Mouse (Mus musculus): ENCODE results near the gene Dnm1. TPM values are rescaled to one million over a fixed set of nuclear protein-coding genes. Genes with fewer than 3 reads are reported as not detected.

The Dnm1 gene
- total RNA-seq, 2 experiments from 2014 or later, result 1,197 to 1,302 TPM

DNA sequence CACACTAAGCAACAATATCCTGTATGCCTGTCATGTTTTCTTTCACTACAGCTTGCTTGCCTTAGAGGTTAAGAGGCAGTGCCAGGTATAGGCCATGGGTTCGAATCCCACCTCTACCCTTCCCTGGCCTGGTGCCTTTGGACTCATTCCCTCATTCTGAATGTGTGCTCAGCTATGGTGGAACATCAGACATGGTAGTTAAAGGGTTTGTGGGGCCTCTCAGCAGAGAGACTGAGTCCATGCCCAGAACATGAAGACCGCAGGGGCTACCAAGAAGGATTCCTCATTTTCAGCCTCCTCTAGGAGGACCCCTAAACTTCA is 9.8 kb downstream of the Dnm1 start:
- intact Hi-C loops (cut with DNase I), result no loop called here
- DNase-seq (ENCODE audit: low spot score in 2 of 2), result no peak

DNA sequence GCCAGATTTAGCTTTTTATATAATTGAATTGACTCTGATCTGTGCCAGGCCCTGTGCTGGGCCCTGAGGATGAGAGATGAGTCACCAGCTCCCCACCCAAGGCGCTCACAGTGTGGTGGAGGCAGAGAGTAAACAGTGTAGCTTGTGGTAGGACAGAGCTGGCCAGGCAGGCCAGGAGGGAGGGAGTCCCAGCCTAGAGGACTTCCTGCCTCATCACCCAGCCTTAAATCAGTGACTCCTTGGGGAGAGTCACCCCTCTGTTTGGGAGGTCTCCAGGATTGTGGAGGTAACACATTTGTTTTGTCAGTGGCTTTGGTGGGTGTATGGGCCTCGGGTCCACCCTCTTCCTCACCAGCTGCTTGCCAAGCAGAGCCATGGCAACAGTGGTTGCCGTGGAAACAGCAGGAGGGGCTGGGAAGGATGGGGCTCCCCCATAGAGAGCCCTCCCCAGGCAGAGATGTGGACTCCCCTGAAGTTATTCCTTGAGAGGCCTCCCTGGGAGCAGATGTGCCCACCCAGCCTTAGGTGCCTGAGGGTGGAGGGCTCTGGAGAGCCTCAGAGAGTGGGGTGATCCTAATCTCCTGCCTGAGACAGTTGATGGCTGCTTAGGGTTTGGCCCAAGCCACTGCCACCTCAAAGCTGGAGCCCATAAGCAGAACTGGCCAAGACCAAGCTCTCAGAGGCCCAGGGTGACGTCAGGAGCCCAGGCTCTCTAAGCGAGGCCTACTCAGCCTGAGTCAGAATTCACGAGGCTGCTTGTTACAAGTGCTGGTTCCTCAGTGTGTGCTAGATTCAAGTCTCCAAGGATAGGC is 10.4 kb downstream of the Dnm1 start:
- intact Hi-C loops (cut with DNase I), result no loop called here
- DNase-seq (ENCODE audit: low spot score in 2 of 2), result peak; percentile 78 to 95

DNA sequence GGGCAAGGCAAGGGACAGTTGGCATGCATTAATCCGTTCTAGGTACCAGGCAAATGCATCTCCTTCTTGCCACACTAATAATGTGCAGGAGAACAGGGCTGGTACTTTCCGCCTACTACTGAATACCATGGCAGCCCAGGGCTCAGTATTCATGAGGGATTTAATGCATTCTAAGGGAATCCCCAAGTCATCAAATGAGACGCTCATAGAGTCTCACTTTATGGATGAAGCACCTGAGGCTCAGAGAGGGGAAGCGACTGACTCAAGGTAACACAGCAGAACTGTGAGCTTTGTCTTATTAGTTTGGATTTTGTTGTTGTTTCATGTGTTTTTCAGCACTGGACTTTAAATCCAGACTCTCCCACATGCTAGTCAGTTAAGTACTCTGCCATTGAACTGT is 11.1 kb downstream of the Dnm1 start:
- intact Hi-C loops (cut with DNase I), result no loop called here
- DNase-seq (ENCODE audit: low spot score in 2 of 2), result no peak

DNA sequence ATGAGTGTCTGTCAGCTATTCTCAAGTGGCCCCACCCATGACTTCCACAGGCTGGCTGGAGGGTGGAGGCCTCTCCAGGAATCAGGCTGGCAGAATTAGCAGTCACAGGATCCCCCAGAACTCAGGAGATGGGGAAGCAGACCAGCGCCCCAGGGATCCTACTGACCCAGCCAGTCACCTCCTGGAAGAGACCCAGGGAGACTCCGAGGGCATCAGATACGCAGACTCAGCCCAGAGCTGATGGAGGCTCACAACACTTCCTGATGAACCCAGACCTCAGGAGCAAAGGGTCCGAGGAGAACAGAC is 11.6 kb downstream of the Dnm1 start:
- intact Hi-C loops (cut with DNase I), result no loop called here
- no peak for DNase-seq (ENCODE audit: low spot score in 2 of 2)

DNA sequence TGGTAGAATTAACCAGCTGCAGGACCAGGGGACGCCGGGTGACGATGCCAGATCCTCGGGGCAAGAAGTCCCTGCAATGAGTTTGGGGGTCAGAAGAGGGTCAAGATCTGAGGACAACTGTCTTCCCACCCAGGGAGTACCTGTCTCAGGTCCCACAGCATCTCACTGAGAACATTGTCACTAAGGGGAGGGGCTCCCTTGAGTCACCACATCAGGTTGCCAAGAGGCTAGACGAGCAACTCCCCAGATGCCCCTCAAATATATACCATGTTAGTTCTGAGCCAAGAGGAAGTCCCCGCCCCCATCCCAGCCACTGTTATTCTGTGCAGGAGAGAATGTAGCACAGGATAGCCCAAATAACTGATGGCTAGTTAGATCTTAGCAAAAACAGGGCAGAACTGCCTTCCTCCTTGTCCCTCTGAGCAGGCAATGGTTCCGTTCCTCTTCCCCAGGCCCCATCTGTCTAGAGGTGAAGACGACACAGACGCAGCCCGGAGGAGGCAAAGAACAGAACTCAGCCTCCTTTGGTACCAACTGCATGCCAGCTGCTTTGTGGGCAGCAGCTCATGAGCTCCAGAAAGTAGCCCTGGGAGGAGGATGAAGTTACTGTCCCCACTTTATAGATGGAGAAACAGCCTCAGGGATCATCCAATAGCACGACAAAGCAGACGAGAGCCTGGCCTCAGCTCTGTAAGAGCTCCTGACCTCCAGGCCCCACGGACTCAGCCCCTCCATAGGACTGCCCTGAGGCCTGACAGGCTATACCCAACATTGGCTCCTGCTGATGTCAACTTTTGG is 12.1 kb downstream of the Dnm1 start:
- DNase-seq (ENCODE audit: low spot score in 2 of 2), result peak; percentile 54 to 91
- intact Hi-C loops (cut with DNase I), result no loop called here

DNA sequence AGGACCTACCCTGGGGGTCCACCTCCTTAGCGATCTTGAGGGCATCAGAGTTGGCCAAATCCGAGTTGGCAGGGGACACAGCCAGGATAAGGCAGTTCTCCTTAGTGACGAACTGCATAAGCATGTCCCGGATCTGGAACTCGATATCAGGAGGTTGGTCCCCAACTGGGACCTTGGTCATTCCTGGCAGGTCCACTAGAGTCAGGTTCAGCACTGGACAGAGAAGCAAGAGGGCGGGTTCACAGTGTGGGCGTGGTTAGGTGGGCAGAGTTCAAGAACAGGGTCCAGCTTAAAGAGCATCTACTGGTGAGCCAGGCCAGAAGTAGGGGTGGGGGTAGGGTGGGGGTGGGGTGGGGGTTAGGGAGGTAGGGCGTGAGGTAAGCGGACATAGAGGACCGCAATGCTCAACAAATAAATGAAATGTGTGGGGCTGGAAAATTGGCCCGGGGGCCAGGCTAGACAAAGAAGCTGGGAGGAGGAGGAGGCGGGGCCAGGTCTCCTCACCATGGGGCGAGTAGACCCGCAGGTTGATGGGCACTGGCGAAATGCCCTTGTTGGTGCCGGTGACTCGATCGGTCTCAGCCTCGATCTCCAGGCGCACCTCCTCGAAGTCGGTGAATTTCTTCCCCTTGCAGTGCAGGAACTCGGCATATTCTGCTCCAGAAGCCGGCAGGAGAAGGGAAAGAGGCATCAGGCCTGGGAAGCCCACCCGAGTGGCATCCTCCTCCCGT is 13.1 kb downstream of the Dnm1 start:
- DNase-seq (ENCODE audit: low spot score in 2 of 2), result no peak
- intact Hi-C loops (cut with DNase I), result no loop called here

DNA sequence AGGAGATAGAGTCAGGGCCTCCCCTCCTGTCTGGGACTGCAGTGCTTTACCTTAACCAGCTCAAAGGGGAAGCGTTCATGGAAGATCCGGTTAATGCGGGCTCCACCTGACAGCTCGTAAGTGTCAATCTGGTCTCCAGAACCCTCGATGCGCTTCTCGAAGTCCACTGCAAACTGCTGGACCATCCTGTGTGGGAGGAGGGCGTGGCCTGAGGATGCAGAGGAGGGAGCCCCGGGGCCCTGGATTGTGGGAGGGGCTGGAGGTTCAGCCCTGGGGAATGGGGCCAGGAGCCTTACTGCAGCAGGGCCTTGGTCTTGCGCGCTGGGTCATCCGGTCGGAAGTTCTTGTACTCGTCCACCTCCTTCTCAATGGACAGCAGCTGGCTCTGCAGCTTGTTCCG is 17.2 kb downstream of the Dnm1 start:
- DNase-seq (ENCODE audit: low spot score in 2 of 2), result no peak
- intact Hi-C loops (cut with DNase I), result no loop called here

DNA sequence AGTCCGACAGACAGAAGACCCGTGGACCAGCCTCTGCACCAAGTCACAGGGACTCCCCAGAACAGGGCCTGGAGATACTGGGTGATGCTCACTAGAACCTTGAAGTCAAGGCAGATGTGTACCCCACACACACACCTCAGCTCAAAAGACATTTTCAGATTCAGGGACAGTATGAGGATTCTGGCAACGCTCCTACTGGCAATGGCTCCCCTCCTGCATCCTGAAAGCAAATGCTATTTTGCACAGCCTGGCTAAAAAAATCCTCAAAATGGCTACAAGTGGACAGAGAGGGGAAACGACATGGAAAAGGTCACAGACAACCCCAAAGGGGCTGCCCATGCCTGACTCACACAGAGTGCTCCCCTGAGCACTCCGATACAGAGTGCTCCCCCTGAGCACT is 21.0 kb downstream of the Dnm1 start:
- DNase-seq (ENCODE audit: low spot score in 2 of 2), result no peak
- intact Hi-C loops (cut with DNase I), result no loop called here

DNA sequence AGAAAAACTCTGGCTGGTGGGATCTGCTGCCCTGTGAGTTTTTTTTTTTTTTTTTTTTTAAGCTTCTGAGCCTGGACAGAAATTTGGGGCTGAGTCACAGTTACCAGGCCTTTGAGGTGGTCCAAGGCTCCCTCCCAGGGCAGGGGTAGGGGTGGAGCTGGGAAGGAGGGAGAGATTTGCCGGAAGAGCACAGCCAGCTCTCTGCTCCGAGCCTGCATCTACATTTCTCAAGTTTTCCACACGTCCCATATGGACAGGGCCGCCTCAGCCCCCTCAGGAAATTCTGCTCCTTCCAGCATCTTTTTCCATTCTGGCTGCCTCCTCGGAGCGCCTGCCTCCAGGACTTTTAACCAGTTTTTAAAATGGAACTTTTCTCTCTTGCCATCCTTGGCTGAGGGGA is 23.6 kb downstream of the Dnm1 start:
- peak in 1 of 2 experiments; percentile 73 for DNase-seq (ENCODE audit: low spot score in 2 of 2)
- intact Hi-C loops (cut with DNase I), result no loop called here

DNA sequence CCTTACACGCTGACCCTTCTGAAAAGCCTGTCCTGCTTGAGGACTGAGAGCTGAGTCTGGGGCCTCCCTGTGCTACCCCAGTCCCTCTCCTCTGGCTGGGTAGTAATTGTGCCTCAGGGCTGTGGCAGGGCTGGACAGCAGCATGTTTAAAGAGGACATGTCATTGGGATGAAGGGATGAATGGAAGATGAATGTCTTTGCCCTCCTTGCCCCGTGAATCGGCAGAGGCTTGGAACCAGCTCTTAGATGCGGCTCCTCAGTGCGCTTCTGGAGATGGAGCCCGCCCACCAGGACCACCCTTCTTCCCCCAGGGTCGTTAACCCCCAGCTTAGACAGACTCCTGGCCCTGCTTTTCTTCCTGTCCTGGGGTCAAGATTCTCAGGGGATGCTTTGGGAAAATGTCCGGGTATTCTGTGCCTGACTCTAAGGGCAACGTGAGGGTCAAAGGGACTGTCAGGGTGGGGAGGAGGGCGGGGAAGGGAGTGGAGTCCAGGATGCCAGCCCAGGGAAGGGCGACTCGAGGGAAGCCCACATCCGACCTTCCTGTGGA is 24.2 kb downstream of the Dnm1 start:
- intact Hi-C loops (cut with DNase I), result no loop called here
- no peak for DNase-seq (ENCODE audit: low spot score in 2 of 2)

DNA sequence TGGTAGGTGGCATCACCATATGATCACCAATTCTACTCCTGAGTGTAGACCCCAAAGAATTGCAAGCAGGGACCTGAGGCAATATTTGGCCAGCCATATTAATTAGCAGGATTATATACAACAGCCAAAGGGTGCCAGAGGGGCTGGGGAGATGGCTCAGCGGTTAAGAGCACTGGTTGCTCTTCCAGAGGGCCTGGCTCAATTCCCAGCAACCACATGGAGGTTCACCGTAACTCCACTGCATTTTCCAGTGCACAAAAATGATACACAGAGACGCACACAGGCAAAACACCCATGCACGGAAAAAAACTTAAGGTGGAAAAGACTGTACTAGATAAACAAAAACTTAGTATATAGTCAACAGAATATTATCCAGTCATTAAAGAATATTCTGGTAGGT is 25.9 kb downstream of the Dnm1 start:
- intact Hi-C loops (cut with DNase I), result no loop called here

DNA sequence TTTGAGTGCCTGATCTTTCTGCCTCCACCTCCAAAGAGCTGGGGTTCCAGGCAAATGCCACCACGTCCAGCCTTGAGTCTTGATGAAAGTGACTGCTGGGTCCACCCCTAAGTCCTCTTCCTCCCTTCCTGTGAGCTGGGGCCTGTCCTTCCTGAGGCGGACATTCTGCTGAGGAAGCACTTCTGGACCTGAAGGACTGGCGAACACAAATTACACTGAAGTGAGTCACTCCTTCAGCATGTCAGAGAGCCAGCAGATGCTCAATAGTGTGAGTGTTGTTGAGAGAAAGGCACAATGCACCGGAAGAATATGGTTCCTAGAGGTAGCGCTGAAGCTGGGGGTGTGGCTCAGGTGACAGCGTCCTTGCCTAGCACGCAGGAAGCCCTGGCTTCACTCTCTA is 27.8 kb downstream of the Dnm1 start:
- no peak for DNase-seq (ENCODE audit: low spot score in 2 of 2)
- intact Hi-C loops (cut with DNase I), result no loop called here

More for the DNA sequence above, 25.9 kb downstream of the Dnm1 start:
- no peak for DNase-seq (ENCODE audit: low spot score in 2 of 2)

DNA sequence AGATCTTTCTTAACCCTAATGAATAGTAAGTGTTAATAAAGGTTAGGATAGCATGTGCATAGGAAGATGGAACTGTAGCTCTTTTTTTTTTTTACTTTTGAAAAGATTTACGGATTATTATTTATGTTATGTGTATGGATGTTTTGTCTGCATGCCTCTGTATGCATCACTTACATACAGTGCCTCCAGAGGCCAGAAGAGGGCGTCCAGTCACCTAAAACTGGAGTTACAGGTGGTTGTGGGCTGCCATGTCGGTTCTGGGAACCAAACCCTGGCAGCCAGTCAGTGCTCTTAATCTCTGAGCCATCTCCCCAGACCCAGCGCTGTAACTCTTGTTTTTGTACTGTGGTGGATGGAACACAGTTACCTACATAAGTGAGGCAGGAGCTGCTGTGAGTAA is 28.8 kb downstream of the Dnm1 start:
- intact Hi-C loops (cut with DNase I), result no loop called here

DNA sequence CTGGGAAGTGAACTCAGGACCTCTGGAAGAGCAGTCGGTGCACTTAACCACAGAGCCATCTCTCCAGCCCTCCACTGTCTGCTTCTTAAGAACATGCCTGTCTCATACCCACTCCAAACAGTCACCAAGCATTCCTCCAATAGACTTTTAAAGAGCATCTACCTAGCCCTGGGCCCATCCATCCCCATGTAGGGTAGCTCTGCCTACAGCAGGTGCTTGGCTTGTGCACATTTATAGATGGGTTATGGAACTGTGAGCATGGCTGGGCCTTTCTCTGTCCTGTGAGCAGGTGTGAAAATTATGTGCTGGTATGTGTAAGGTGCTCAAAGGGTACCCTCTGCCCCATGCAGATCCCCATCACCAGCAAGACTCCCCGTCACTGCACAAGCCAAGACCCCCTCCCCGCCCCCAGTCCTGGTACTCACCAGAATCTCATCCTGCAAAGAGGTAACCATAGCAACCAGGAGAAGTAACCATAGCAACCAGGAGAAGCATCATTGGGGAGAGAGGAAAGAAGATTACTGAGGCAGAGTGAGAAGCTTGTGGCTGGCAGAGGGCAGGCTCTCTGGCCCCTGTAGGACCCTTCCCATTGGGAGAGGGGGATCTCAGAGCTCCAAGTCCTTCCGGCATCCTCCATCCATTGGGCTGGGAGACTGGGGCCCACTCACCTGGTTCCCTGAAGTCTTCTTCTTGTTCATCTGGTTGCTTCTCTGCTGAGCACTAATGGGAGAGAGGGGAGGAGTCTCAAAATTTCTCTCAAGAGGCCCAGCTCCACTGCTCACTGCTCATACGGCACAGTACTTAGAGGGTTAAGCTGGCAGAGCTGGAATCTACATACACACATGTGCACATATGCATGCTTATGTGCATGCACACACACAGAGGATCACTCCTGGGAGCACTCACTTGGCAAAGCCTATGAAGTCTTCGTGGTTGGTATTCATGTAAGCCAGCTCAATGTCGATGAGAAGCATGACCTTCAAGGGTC is 30.1 kb downstream of the Dnm1 start:
- intact Hi-C loops (cut with DNase I), result no loop called here
- DNase-seq (ENCODE audit: low spot score in 2 of 2), result no peak

More for the DNA sequence above, 28.8 kb downstream of the Dnm1 start:
- DNase-seq (ENCODE audit: low spot score in 2 of 2), result no peak

DNA sequence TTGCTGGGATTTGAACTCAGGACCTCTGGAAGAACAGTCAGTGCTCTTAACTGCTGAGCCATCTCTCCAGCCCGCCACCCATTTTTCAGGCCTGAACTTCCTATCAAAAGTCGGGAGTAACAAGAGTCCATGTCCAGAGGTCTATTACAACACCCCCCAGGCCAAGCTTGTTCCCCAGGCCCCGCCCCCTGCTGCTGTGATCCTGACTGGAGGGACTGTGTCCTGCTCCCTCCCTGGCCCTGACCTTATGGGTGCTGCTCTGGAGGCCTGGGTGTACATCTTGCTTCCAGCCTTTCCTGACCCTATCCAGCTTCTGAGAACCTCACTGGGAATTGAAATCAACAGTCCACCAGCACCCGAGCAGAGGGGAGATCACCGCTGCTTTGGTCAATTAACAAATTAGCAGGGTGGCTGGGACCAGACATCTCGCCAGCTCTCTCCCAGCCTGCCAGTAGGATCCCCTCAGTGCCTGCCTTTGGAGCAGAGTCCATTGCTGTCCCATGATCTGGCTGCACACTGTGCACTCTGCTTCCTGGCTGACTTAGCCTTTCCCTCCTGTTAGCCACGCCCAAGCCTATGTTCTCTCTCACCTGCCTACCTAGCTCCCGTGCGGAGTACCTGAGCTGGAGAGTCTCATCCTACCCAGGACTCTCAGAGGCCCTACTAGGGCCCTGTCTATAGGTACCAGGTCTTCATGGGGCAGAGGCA is 31.4 kb downstream of the Dnm1 start:
- intact Hi-C loops (cut with DNase I), result no loop called here

DNA sequence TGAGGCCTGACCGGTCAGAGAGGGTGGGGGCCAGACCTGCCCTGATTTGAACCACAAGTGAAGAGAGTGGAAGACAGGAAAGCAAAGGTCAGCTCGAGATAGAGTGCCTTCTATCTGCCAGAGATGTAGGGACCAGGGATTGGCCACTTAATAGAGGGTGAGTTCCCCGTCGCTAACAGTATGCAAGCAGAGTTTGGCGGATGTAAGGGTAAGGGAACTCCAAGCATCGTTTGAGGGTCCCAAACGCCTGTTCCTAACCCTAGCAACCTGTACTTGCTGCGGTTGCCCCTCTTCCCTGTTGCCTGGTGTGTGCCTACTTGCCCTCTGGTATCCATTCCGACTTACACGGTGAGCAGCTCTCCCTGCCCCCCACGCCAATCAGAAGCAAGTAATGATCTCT is 32.4 kb downstream of the Dnm1 start:
- intact Hi-C loops (cut with DNase I), result no loop called here

More for the DNA sequence above, 31.4 kb downstream of the Dnm1 start:
- no peak for DNase-seq (ENCODE audit: low spot score in 2 of 2)

DNA sequence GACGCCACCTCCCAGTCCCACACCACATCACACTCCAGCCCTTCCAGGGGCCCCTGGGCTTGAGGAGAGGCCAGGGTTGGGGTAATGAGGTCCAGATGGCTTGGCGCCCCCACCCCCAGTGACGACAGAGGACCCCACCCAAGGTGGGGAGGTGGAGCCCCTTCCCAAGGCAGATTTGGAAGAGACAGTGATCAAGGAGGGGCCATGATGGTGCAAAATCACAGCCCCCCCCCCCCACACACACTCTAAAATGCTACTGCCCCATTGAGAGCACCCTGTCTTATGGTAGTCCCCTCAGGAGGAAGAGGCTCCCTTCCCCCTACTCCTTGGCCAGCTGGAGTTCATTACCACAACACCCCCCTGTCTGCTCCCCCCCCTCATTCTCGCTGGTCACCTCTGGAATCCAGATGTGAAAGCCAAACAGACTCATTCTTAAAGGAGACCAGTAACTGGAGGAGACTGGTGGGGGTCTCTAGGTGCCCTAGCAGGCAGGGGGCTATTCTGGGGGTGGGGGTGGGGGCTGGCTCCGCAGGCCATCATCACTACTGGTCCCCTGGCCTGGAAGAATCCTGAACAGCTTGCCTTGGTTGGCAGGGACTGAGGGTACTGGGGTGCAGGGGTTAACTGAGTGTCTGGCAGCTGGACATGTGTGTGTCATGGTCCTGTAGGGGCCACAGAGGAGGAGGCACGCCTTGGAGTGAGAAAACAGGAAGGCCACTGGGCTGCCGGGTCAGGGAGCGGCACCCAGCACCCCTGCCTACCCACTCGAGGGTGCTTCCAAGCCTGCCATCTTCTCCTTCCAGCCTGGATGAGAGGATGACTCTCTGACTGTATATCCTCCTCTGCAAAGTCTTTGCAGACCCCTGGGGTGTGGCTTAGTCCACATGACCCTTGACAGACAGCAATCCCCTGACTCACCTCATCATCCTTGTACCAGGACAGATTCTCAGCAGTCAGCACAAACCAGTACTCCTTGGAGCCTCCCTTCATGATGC is 33.3 kb downstream of the Dnm1 start:
- intact Hi-C loops (cut with DNase I), result no loop called here
- no peak for DNase-seq (ENCODE audit: low spot score in 2 of 2)

More for the DNA sequence above, 32.4 kb downstream of the Dnm1 start:
- no peak for DNase-seq (ENCODE audit: low spot score in 2 of 2)

All from left cerebral cortex, postnatal 25 days (tissue).